Mouse (Mus musculus) CH12.LX (cell line): ENCODE results near the gene Rer1. TPM values are rescaled to one million over a fixed set of nuclear protein-coding genes. Genes with fewer than 3 reads are reported as not detected.

Experiments
- DNase-seq: peaks from one replicate; pipeline ENCODE4 v3.0.0-alpha.2; 2013; ENCODE audit errors: extremely low read depth
- H3K27ac ChIP-seq: 2 replicates; pipeline ENCODE4 v1.5.1; 2012; ENCODE audit warnings: low read depth, mild to moderate bottlenecking, control low read depth, moderate library complexity; ENCODE audit not compliant: insufficient read depth
- H3K27me3 ChIP-seq: replicated peaks from 2 replicates; pipeline ENCODE3; 2012; ENCODE audit warnings: inconsistent platforms
- H3K36me3 ChIP-seq, 2 experiments: replicated peaks in 1 of 2; 2 replicates each; pipeline versions ENCODE3 to v1.6.1; 2012; ENCODE audit warnings: inconsistent platforms in 1 of 2, low read length in 1 of 2, mild to moderate bottlenecking in 1 of 2, mixed read lengths in 1 of 2, moderate library complexity in 1 of 2; ENCODE audit not compliant: control insufficient read depth in 1 of 2, insufficient read depth in 1 of 2
- H3K4me1 ChIP-seq, 2 experiments: 2 replicates each; pipeline ENCODE4 v1.6.1; 2012; ENCODE audit warnings: inconsistent platforms in 1 of 2, moderate library complexity in 1 of 2; ENCODE audit not compliant: insufficient read depth in 2 of 2, control insufficient read depth in 1 of 2
- H3K4me2 ChIP-seq: 2 replicates; pipeline ENCODE4 v1.6.1; 2012; ENCODE audit warnings: low read depth, mild to moderate bottlenecking, control low read depth; ENCODE audit not compliant: poor library complexity, insufficient read depth, severe bottlenecking
- H3K4me3 ChIP-seq, 3 experiments: fragments of 150-350 bp in 1 of 3; sonication (generic) in 1 of 3; replicated peaks in 1 of 3; 2 replicates each; pipeline versions ENCODE3 to v1.5.1; 2011 to 2012; ENCODE audit warnings: low read depth in 2 of 3, low read length in 2 of 3, mild to moderate bottlenecking in 2 of 3, moderate library complexity in 2 of 3, control low read depth in 1 of 3, improper control_type of control experiment in 1 of 3, inconsistent platforms in 1 of 3, mixed read lengths in 1 of 3; ENCODE audit not compliant: poor library complexity in 1 of 3
- H3K79me2 ChIP-seq: replicated peaks from 2 replicates; pipeline ENCODE4 v1.6.1; 2012; ENCODE audit warnings: mild to moderate bottlenecking, moderate library complexity; ENCODE audit not compliant: control insufficient read depth, poor library complexity, insufficient read depth, severe bottlenecking; ENCODE audit errors: extremely low read depth
- H3K9ac ChIP-seq: 2 replicates; pipeline ENCODE4 v1.6.1; 2012; ENCODE audit warnings: low read depth, mild to moderate bottlenecking, control low read depth, moderate library complexity; ENCODE audit not compliant: insufficient read depth
- H3K9me3 ChIP-seq: replicated peaks from 2 replicates; pipeline ENCODE3; 2012; ENCODE audit warnings: low read length, inconsistent platforms, mixed read lengths
- E2F4 ChIP-seq: IDR thresholded peaks from 2 replicates; pipeline ENCODE4 v1.6.1; 2011; ENCODE audit warnings: low read depth, low read length, improper control_type of control experiment; ENCODE audit not compliant: insufficient replicate concordance
- ETS1 ChIP-seq: conservative IDR thresholded peaks from 2 replicates; pipeline ENCODE4 v1.6.1; 2012; ENCODE audit warnings: low read depth, mild to moderate bottlenecking, inconsistent platforms, low read length, improper control_type of control experiment, moderate library complexity
- GABPA ChIP-seq: IDR thresholded peaks from 2 replicates; pipeline ENCODE4 v1.6.1; 2012; ENCODE audit warnings: low read depth, low read length, improper control_type of control experiment, inconsistent platforms; ENCODE audit not compliant: insufficient replicate concordance
- IRF4 ChIP-seq: IDR thresholded peaks from 2 replicates; pipeline ENCODE4 v1.6.1; 2014; ENCODE audit warnings: low read depth, mild to moderate bottlenecking, inconsistent platforms, low read length, improper control_type of control experiment
- JUN ChIP-seq: IDR thresholded peaks from 2 replicates; pipeline ENCODE4 v1.6.1; 2011; ENCODE audit warnings: low read depth, mild to moderate bottlenecking, low read length, improper control_type of control experiment, moderate library complexity; ENCODE audit not compliant: insufficient read depth
- JUND ChIP-seq: conservative IDR thresholded peaks from 2 replicates; pipeline ENCODE4 v1.6.1; 2011; ENCODE audit warnings: low read depth, low read length, improper control_type of control experiment
- MEF2A ChIP-seq: IDR thresholded peaks from 2 replicates; pipeline ENCODE4 v1.6.1; 2014; ENCODE audit warnings: low read depth, mild to moderate bottlenecking, inconsistent platforms, low read length, improper control_type of control experiment, borderline replicate concordance
- MXI1 ChIP-seq: IDR thresholded peaks from 2 replicates; pipeline ENCODE4 v1.6.1; 2011; ENCODE audit warnings: mild to moderate bottlenecking, low read depth, low read length, improper control_type of control experiment
- POLR2AphosphoS2 ChIP-seq: IDR thresholded peaks from 2 replicates; pipeline ENCODE4 v1.6.1; 2011; ENCODE audit warnings: low read depth, low read length, improper control_type of control experiment
- RAD21 ChIP-seq: IDR thresholded peaks from 2 replicates; pipeline ENCODE4 v1.6.1; 2011; ENCODE audit warnings: low read depth, mild to moderate bottlenecking, low read length, improper control_type of control experiment, moderate library complexity
- TBP ChIP-seq: conservative IDR thresholded peaks from 2 replicates; pipeline ENCODE4 v1.6.1; 2011; ENCODE audit warnings: low read depth, low read length, improper control_type of control experiment
- TCF12 ChIP-seq: IDR thresholded peaks from 2 replicates; pipeline ENCODE4 v1.6.1; 2014; ENCODE audit warnings: low read depth, mild to moderate bottlenecking, inconsistent platforms, low read length, improper control_type of control experiment
- ZC3H11A ChIP-seq: IDR thresholded peaks from 2 replicates; pipeline ENCODE4 v1.6.1; 2012; ENCODE audit warnings: low read depth, mild to moderate bottlenecking, inconsistent platforms, low read length, improper control_type of control experiment
- ZKSCAN1 ChIP-seq: IDR thresholded peaks from 2 replicates; pipeline ENCODE4 v1.6.1; 2012; ENCODE audit warnings: low read depth, inconsistent platforms, low read length, improper control_type of control experiment, borderline replicate concordance
- ZMIZ1 ChIP-seq: IDR thresholded peaks from 2 replicates; pipeline ENCODE4 v1.6.1; 2012; ENCODE audit warnings: low read depth, mild to moderate bottlenecking, inconsistent platforms, low read length, improper control_type of control experiment
- dilution Hi-C: fragments of 300-500 bp; cut with MboI; formaldehyde crosslinking; loops from 2 replicates; pipeline ENCODE4 v1.14.3; 2020; ENCODE audit warnings: low sequenced_read_pairs; ENCODE audit not compliant: extremely low pct_unique_long_range_greater_than_20kb, extremely low pct_ligation_motif_present
- in situ Hi-C: fragments of 300-500 bp; cut with MboI; formaldehyde crosslinking; loops from 3 replicates; pipeline ENCODE4 v1.14.3; 2019; ENCODE audit warnings: low sequenced_read_pairs, low pct_ligation_motif_present, low pct_unique_long_range_greater_than_20kb, mixed read lengths
- polyA plus RNA-seq: library from polyadenylated mRNA; unstranded; fragments of >175 nt; gene quantifications from 2 replicates; pipeline ENCODE4 v1.2.1, GENCODE M21; 2012; ENCODE audit warnings: low read depth; ENCODE audit not compliant: insufficient read length
- total RNA-seq, 2 experiments: library from RNA; depleted of rRNA; stranded (reverse); fragments of 300-350 nt in 1 of 2; fragments of >200 nt in 1 of 2; gene quantifications; 2 replicates each; pipeline ENCODE4 v1.2.3; 2012 to 2014

Rer1 gene
- total and polyA plus RNA-seq, 3 experiments: 126 to 221 (median 135) TPM

- Histone ChIP-seq H3K4me2 (no peak overlapping the region), H3K9ac (no peak overlapping the region), H3K79me2 (no peaks in the 10 kb centered on the region), H3K27me3 (no peaks in the 10 kb centered on the region), H3K27ac (no peak overlapping the region), H3K9me3 (no peaks in the 10 kb centered on the region), H3K36me3 (peaks cover 5 to 86% of the 10 kb centered on the region in 2 experiments), H3K4me3 (no peak overlapping the region), H3K4me1 (peaks cover 24 to 62% of the 10 kb centered on the region in 2 experiments)
- no peak for TF ChIP-seq TBP
- TF ChIP-seq JUN: no peak
- TF ChIP-seq MXI1: no peak
- no peak for TF ChIP-seq JUND
- no peak for TF ChIP-seq ZMIZ1
- TF ChIP-seq TCF12: no peak
- dilution Hi-C loops (no loop called here), in situ Hi-C loops (loop anchor here (5.0 kb wide), 1 partner anchor 150 kb away; the partner anchor contains the start of gene Faap20)
- no peak for DNase-seq
These were observed 11.3 kb upstream of the Rer1 start for GRCm38 (mm10) chr4:155097452-155097851.

- no peaks in the 10 kb centered on the region for H3K79me2 ChIP-seq
- no peak overlapping the region for H3K9ac ChIP-seq
- in situ Hi-C loops (loop anchor here (5.0 kb wide), 1 partner anchor 151 kb away; the partner anchor contains the start of gene Faap20), dilution Hi-C loops (no loop called here)
- DNase-seq: no peak
- H3K9me3 ChIP-seq: no peaks in the 10 kb centered on the region
- H3K27ac ChIP-seq: no peak overlapping the region
- no peaks in the 10 kb centered on the region for H3K27me3 ChIP-seq
- TF ChIP-seq ZC3H11A (no peak), RAD21 (no peak), IRF4 (no peak), GABPA (no peak), JUN (no peak), E2F4 (no peak), MEF2A (no peak), POLR2AphosphoS2 (no peak; the same call in 1 of the 2 replicates), ZKSCAN1 (no peak), JUND (no peak), ETS1 (no peak)
- H3K4me3 ChIP-seq: no peak overlapping the region
- no peak overlapping the region for H3K4me2 ChIP-seq
- H3K4me1 ChIP-seq: peaks cover 31 to 74% of the 10 kb centered on the region in 2 experiments
- peaks cover 5 to 75% of the 10 kb centered on the region in 2 experiments for H3K36me3 ChIP-seq
These were observed 9.8 kb upstream of the Rer1 start for GRCm38 (mm10) chr4:155095967-155096366.
